Mouse (Mus musculus) liver, embryonic 16.5 days (tissue): ENCODE measurements around the gene Myo5c. TPM values are rescaled to one million over a fixed set of nuclear protein-coding genes. Genes with fewer than 3 reads are reported as not detected.
A peak's percentile ranks its signal among the peaks of the same experiment; 100 is the strongest.

Experiments
- ATAC-seq: fragments of 200-750 bp; cut with Nextera tagmentation; 2 replicates; pipeline ENCODE4 v1.8.0; 2017; ENCODE audit warnings: low read depth, mild to moderate bottlenecking, moderate number of reproducible peaks, moderate library complexity
- H3K27ac ChIP-seq: fragments of 300-500 bp; sonication (generic); 2 replicates; pipeline ENCODE4 v1.5.1; 2014; ENCODE audit warnings: mild to moderate bottlenecking, low read length
- H3K27me3 ChIP-seq: fragments of 300-500 bp; sonication (generic); 2 replicates; pipeline ENCODE4 v1.6.1; 2014; ENCODE audit warnings: low read depth, low read length, mixed read lengths; ENCODE audit not compliant: control insufficient read depth, insufficient read depth
- H3K36me3 ChIP-seq: fragments of 300-500 bp; sonication (generic); 2 replicates; pipeline ENCODE4 v1.6.1; 2014; ENCODE audit warnings: mild to moderate bottlenecking; ENCODE audit not compliant: control insufficient read depth, insufficient read depth
- H3K4me1 ChIP-seq: fragments of 300-500 bp; sonication (generic); 2 replicates; pipeline ENCODE4 v1.6.1; 2014; ENCODE audit warnings: low read depth, low read length, mixed read lengths; ENCODE audit not compliant: control insufficient read depth
- H3K4me2 ChIP-seq: fragments of 300-500 bp; sonication (generic); 2 replicates; pipeline ENCODE4 v1.6.1; 2014; ENCODE audit warnings: low read depth, low read length, mixed read lengths
- H3K4me3 ChIP-seq: fragments of 300-500 bp; sonication (generic); 2 replicates; pipeline ENCODE4 v1.5.1; 2014; ENCODE audit warnings: low read depth, mild to moderate bottlenecking, low read length
- H3K9ac ChIP-seq: fragments of 300-500 bp; sonication (generic); 2 replicates; pipeline ENCODE4 v1.6.1; 2014; ENCODE audit warnings: low read depth, low read length
- H3K9me3 ChIP-seq: fragments of 300-500 bp; sonication (generic); replicated peaks from 2 replicates; pipeline ENCODE4 v1.6.1; 2016; ENCODE audit warnings: low read length; ENCODE audit not compliant: control insufficient read depth
- WGBS: fragments of 180-500 bp; shearing (Covaris S2); extraction: QIAGEN DNeasy Blood & Tissue Kit; methylation state at CpG from one replicate; pipeline ENCODE4 v1.1.7; 2014; ENCODE audit not compliant: insufficient replicate concordance; 5-methylcytosine and 5-hydroxymethylcytosine counted together
- polyA plus RNA-seq: library from polyadenylated mRNA; unstranded; fragments of >200 nt; fragmentation: Nextera tagmentation; extraction: Ambion mirVana; gene quantifications from 2 replicates; pipeline ENCODE4 v1.2.1, GENCODE M21; 2015

The Myo5c gene
- polyA plus RNA-seq, result 1.1 and 1.6 TPM in 2 replicates

- Histone ChIP-seq H3K27ac (no peak within 1 kb of the TSS), H3K27me3 (peaks cover 20% of the 10 kb centered on the region), H3K9ac (0 out of 2 replicates have a peak within 1 kb of the TSS, but pooled peaks have one; percentile 34), H3K4me2 (peak within 1 kb of the TSS; percentile 55), H3K4me3 (peak within 1 kb of the TSS; percentile 48), H3K36me3 (no peaks in the 10 kb centered on the region), H3K9me3 (no peaks in the 10 kb centered on the region), H3K4me1 (no peaks in the 10 kb centered on the region)
- ATAC-seq, result peak; percentile 64
- 5% methylated on average over 48 of the region's 48 CpGs for WGBS
Observed at GRCm38 (mm10) chr9:75231841-75232746, at the start of gene Myo5c. Gene Myo5c, plus strand, starts transcription at chr9:75232020.

GRCm38 (mm10) chr9:75187646-75188260 lies 44.1 kb upstream of the Myo5c start:
- no peak for ATAC-seq
- H3K36me3 ChIP-seq, result no peaks in the 10 kb centered on the region
- no peak overlapping the region for H3K4me2 ChIP-seq
- 57% methylated on average over 3 of the region's 3 CpGs for WGBS
- no peak overlapping the region for H3K27ac ChIP-seq
- H3K9me3 ChIP-seq, result no peaks in the 10 kb centered on the region
- H3K27me3 ChIP-seq, result no peaks in the 10 kb centered on the region
- H3K4me1 ChIP-seq, result no peaks in the 10 kb centered on the region
- H3K9ac ChIP-seq, result no peak overlapping the region
- H3K4me3 ChIP-seq, result no peak overlapping the region

GRCm38 (mm10) chr9:75193858-75194257 lies 38.0 kb upstream of the Myo5c start:
- no peaks in the 10 kb centered on the region for H3K36me3 ChIP-seq
- 70% methylated on average over 4 of the region's 4 CpGs for WGBS

GRCm38 (mm10) chr9:75196335-75196734 lies 35.5 kb upstream of the Myo5c start:
- Histone ChIP-seq H3K36me3 (no peaks in the 10 kb centered on the region), H3K4me2 (no peak overlapping the region), H3K4me1 (no peaks in the 10 kb centered on the region), H3K27me3 (no peaks in the 10 kb centered on the region), H3K4me3 (no peak overlapping the region), H3K9ac (no peak overlapping the region), H3K27ac (no peak overlapping the region), H3K9me3 (no peaks in the 10 kb centered on the region)
- 7% methylated on average over 2 of the region's 2 CpGs for WGBS
- ATAC-seq, result peak; percentile 16; the same call in 1 of the 2 replicates

More at GRCm38 (mm10) chr9:75193858-75194257, 38.0 kb upstream of the Myo5c start:
- Histone ChIP-seq H3K9ac (no peak overlapping the region), H3K27me3 (no peaks in the 10 kb centered on the region), H3K4me1 (no peaks in the 10 kb centered on the region), H3K27ac (no peak overlapping the region), H3K4me3 (no peak overlapping the region), H3K9me3 (no peaks in the 10 kb centered on the region), H3K4me2 (no peak overlapping the region)
- no peak for ATAC-seq

GRCm38 (mm10) chr9:75197297-75197696 lies 34.5 kb upstream of the Myo5c start:
- no peak overlapping the region for H3K4me2 ChIP-seq
- no peaks in the 10 kb centered on the region for H3K27me3 ChIP-seq
- no peaks in the 10 kb centered on the region for H3K36me3 ChIP-seq
- 67% methylated on average over 6 of the region's 6 CpGs for WGBS
- H3K4me3 ChIP-seq, result no peak overlapping the region
- H3K9ac ChIP-seq, result no peak overlapping the region
- no peaks in the 10 kb centered on the region for H3K9me3 ChIP-seq
- H3K27ac ChIP-seq, result no peak overlapping the region
- ATAC-seq, result no peak
- no peaks in the 10 kb centered on the region for H3K4me1 ChIP-seq

GRCm38 (mm10) chr9:75201506-75201905 lies 30.3 kb upstream of the Myo5c start:
- no peak overlapping the region for H3K9ac ChIP-seq
- no peak overlapping the region for H3K4me2 ChIP-seq
- WGBS, result 73% methylated on average over 1 of the region's 1 CpGs
- no peak for ATAC-seq
- no peak overlapping the region for H3K27ac ChIP-seq
- no peaks in the 10 kb centered on the region for H3K27me3 ChIP-seq
- no peaks in the 10 kb centered on the region for H3K4me1 ChIP-seq
- no peak overlapping the region for H3K4me3 ChIP-seq
- no peaks in the 10 kb centered on the region for H3K9me3 ChIP-seq
- no peaks in the 10 kb centered on the region for H3K36me3 ChIP-seq

- WGBS, result 63% methylated on average over 2 of the region's 2 CpGs
- Histone ChIP-seq H3K4me2 (no peak overlapping the region), H3K9me3 (no peaks in the 10 kb centered on the region), H3K4me1 (no peaks in the 10 kb centered on the region), H3K27ac (no peak overlapping the region), H3K36me3 (no peaks in the 10 kb centered on the region), H3K9ac (no peak overlapping the region), H3K27me3 (no peaks in the 10 kb centered on the region), H3K4me3 (no peak overlapping the region)
- no peak for ATAC-seq
Observed at GRCm38 (mm10) chr9:75202036-75202435, 29.8 kb upstream of the Myo5c start.

GRCm38 (mm10) chr9:75209246-75209645 lies 22.6 kb upstream of the Myo5c start:
- H3K27ac ChIP-seq, result no peak overlapping the region
- ATAC-seq, result no peak
- H3K4me3 ChIP-seq, result no peak overlapping the region
- H3K27me3 ChIP-seq, result no peaks in the 10 kb centered on the region
- H3K4me1 ChIP-seq, result no peaks in the 10 kb centered on the region
- WGBS, result 48% methylated on average over 1 of the region's 1 CpGs
- H3K36me3 ChIP-seq, result no peaks in the 10 kb centered on the region
- no peak overlapping the region for H3K9ac ChIP-seq
- H3K9me3 ChIP-seq, result no peaks in the 10 kb centered on the region
- H3K4me2 ChIP-seq, result no peak overlapping the region

- Histone ChIP-seq H3K4me2 (no peak overlapping the region), H3K4me3 (no peak overlapping the region), H3K27ac (no peak overlapping the region), H3K9ac (no peak overlapping the region), H3K36me3 (no peaks in the 10 kb centered on the region), H3K9me3 (no peaks in the 10 kb centered on the region), H3K4me1 (no peaks in the 10 kb centered on the region), H3K27me3 (no peaks in the 10 kb centered on the region)
- ATAC-seq, result no peak
- 62% methylated on average over 2 of the region's 2 CpGs for WGBS
Observed at GRCm38 (mm10) chr9:75210269-75210668, 21.6 kb upstream of the Myo5c start.
